Mouse (Mus musculus) brain, embryonic 14.5 days (tissue): ENCODE measurements around the gene Galnt13.

Experiments used
- CTCF ChIP-seq: fragments of 200-500 bp; IDR thresholded peaks from 2 replicates; pipeline ENCODE4 v1.5.1; 2012; ENCODE audit warnings: inconsistent platforms, mild to moderate bottlenecking, moderate library complexity, borderline replicate concordance; ENCODE audit not compliant: insufficient read depth, insufficient read length; ENCODE audit errors: extremely low read depth
- POLR2A ChIP-seq: fragments of 200-500 bp; IDR thresholded peaks from 2 replicates; pipeline ENCODE4 v1.6.1; 2012; ENCODE audit warnings: mild to moderate bottlenecking, inconsistent platforms, borderline replicate concordance; ENCODE audit not compliant: poor library complexity, insufficient read depth, insufficient read length, severe bottlenecking; ENCODE audit errors: extremely low read depth

DNA sequence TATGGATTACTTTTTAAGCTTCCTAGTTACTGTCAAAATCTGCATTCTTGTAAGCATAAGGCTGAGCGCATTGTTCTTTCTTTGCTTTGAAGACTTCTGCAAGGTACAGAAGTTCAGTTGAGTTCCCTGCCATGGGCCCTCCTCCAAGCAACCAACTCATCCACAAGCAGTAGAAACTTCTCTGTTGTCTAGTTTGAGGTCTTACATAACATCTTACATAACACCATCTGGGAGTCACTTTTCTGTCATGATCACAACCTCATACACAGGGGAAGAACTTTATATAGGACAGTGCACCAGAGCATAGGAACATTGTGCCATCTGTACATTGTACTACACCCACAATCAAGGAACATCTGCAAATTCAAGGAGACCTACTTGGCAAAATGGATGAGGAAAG is 651.9 kb downstream of the Galnt13 start:
- no peak for TF ChIP-seq CTCF
- no peak for TF ChIP-seq POLR2A
